Mouse (Mus musculus) hindbrain, embryonic 14.5 days (tissue): ENCODE data around the gene Atp6v1b1. TPM values are rescaled to one million over a fixed set of nuclear protein-coding genes. Genes with fewer than 3 reads are reported as not detected.

Source experiments
- ATAC-seq: fragments of 200-750 bp; cut with Nextera tagmentation; 2 replicates; pipeline ENCODE4 v1.8.0; 2017; ENCODE audit warnings: moderate number of reproducible peaks, mild to moderate bottlenecking, moderate TSS enrichment, moderate library complexity; ENCODE audit not compliant: low FRiP score
- DNase-seq: peaks from one replicate; pipeline ENCODE4 v3.0.0-alpha.2; 2015; ENCODE audit warnings: low spot score
- H3K27ac ChIP-seq: fragments of 300-500 bp; sonication (generic); 2 replicates; pipeline ENCODE4 v1.5.1; 2014; ENCODE audit warnings: mild to moderate bottlenecking, moderate library complexity
- H3K27me3 ChIP-seq: fragments of 300-500 bp; sonication (generic); 2 replicates; pipeline ENCODE4 v1.6.1; 2014; ENCODE audit warnings: mild to moderate bottlenecking, low read length, mixed read lengths; ENCODE audit not compliant: control insufficient read depth, insufficient read depth
- H3K36me3 ChIP-seq: fragments of 300-500 bp; sonication (generic); replicated peaks from 2 replicates; pipeline ENCODE4 v1.6.1; 2014; ENCODE audit not compliant: control insufficient read depth, insufficient read depth
- H3K4me1 ChIP-seq: fragments of 300-500 bp; sonication (generic); replicated peaks from 2 replicates; pipeline ENCODE4 v1.6.1; 2014; ENCODE audit warnings: antibody characterized with exemption, low read length, mixed read lengths; ENCODE audit not compliant: control insufficient read depth, insufficient read depth
- H3K4me2 ChIP-seq: fragments of 300-500 bp; sonication (generic); replicated peaks from 2 replicates; pipeline ENCODE4 v1.6.1; 2014; ENCODE audit warnings: mild to moderate bottlenecking, moderate library complexity
- H3K4me3 ChIP-seq: fragments of 300-500 bp; sonication (generic); replicated peaks from 2 replicates; pipeline ENCODE4 v1.5.1; 2014; ENCODE audit warnings: mild to moderate bottlenecking, low read length
- H3K9ac ChIP-seq: fragments of 300-500 bp; sonication (generic); 2 replicates; pipeline ENCODE4 v1.6.1; 2014
- H3K9me3 ChIP-seq: fragments of 300-500 bp; sonication (generic); 2 replicates; pipeline ENCODE4 v1.6.1; 2016; ENCODE audit warnings: low read length; ENCODE audit not compliant: control insufficient read depth
- WGBS: fragments of 180-500 bp; shearing (Covaris S2); extraction: QIAGEN DNeasy Blood & Tissue Kit; methylation state at CpG from one replicate; pipeline ENCODE4 v1.1.7; 2014; 5-methylcytosine and 5-hydroxymethylcytosine counted together
- polyA plus RNA-seq: library from polyadenylated mRNA; unstranded; fragments of >200 nt; fragmentation: Nextera tagmentation; extraction: Ambion mirVana; gene quantifications from 2 replicates; pipeline ENCODE4 v1.2.1, GENCODE M21; 2014

Atp6v1b1 gene
- polyA plus RNA-seq, 1 experiment from 2014 or later = not detected

GRCm38 (mm10) chr6:83714221-83715123 is 28.3 kb upstream of the Atp6v1b1 start:
- Histone ChIP-seq H3K4me3 (no peak overlapping the region), H3K27me3 (peaks cover 99% of the 10 kb centered on the region), H3K27ac (no peak overlapping the region), H3K4me2 (no peak overlapping the region), H3K9me3 (no peaks in the 10 kb centered on the region), H3K36me3 (no peaks in the 10 kb centered on the region), H3K9ac (no peak overlapping the region), H3K4me1 (peaks cover 8% of the 10 kb centered on the region; the same call in 1 of the 2 replicates)
- ATAC-seq (no peak), DNase-seq (no peak)
- 1% methylated on average over 34 of the region's 34 CpGs for WGBS

GRCm38 (mm10) chr6:83715461-83716196 is 27.2 kb upstream of the Atp6v1b1 start:
- Histone ChIP-seq H3K9me3 (no peaks in the 10 kb centered on the region), H3K27me3 (peaks cover 99% of the 10 kb centered on the region)
- no peak for ATAC-seq

GRCm38 (mm10) chr6:83717026-83717425 is 25.8 kb upstream of the Atp6v1b1 start:
- under 1% methylated on average over 8 of the region's 8 CpGs for WGBS
- ATAC-seq (no peak), DNase-seq (no peak)
- Histone ChIP-seq H3K4me1 (no peaks in the 10 kb centered on the region), H3K4me2 (no peak overlapping the region), H3K9me3 (no peaks in the 10 kb centered on the region), H3K27ac (no peak overlapping the region), H3K36me3 (no peaks in the 10 kb centered on the region), H3K4me3 (no peak overlapping the region), H3K9ac (no peak overlapping the region), H3K27me3 (peaks cover 99% of the 10 kb centered on the region)

More at GRCm38 (mm10) chr6:83715461-83716196, 27.2 kb upstream of the Atp6v1b1 start:
- Histone ChIP-seq H3K4me1 (peaks cover 8% of the 10 kb centered on the region; the same call in 1 of the 2 replicates), H3K4me3 (no peak overlapping the region), H3K36me3 (no peaks in the 10 kb centered on the region), H3K9ac (no peak overlapping the region), H3K4me2 (no peak overlapping the region), H3K27ac (no peak overlapping the region)
- under 1% methylated on average over 30 of the region's 30 CpGs for WGBS
- DNase-seq = no peak

- Histone ChIP-seq H3K4me2 (no peak overlapping the region), H3K27ac (no peak overlapping the region), H3K36me3 (no peaks in the 10 kb centered on the region), H3K9me3 (no peaks in the 10 kb centered on the region), H3K4me1 (no peaks in the 10 kb centered on the region), H3K9ac (no peak overlapping the region), H3K4me3 (no peak overlapping the region), H3K27me3 (peaks cover 75% of the 10 kb centered on the region)
- ATAC-seq (no peak), DNase-seq (no peak)
- WGBS = 27% methylated on average over 6 of the region's 6 CpGs
Measured at GRCm38 (mm10) chr6:83722526-83722925, 20.3 kb upstream of the Atp6v1b1 start.

GRCm38 (mm10) chr6:83727178-83727577 is 15.6 kb upstream of the Atp6v1b1 start:
- no peak overlapping the region for H3K27ac ChIP-seq
- no peak overlapping the region for H3K4me3 ChIP-seq
- H3K36me3 ChIP-seq = no peaks in the 10 kb centered on the region
- no peaks in the 10 kb centered on the region for H3K4me1 ChIP-seq
- WGBS = 47% methylated on average over 4 of the region's 4 CpGs
- H3K4me2 ChIP-seq = no peak overlapping the region
- no peak overlapping the region for H3K9ac ChIP-seq
- no peak for ATAC-seq
- no peaks in the 10 kb centered on the region for H3K9me3 ChIP-seq
- DNase-seq = no peak
- H3K27me3 ChIP-seq = peaks cover 34% of the 10 kb centered on the region

- H3K9me3 ChIP-seq = no peaks in the 10 kb centered on the region
- no peak overlapping the region for H3K9ac ChIP-seq
- WGBS = 91% methylated on average over 3 of the region's 3 CpGs
- H3K27ac ChIP-seq = no peak overlapping the region
- H3K36me3 ChIP-seq = no peaks in the 10 kb centered on the region
- DNase-seq (no peak), ATAC-seq (no peak)
- H3K4me1 ChIP-seq = no peaks in the 10 kb centered on the region
- peaks cover 23% of the 10 kb centered on the region for H3K27me3 ChIP-seq
- no peak overlapping the region for H3K4me3 ChIP-seq
- H3K4me2 ChIP-seq = no peak overlapping the region
Measured at GRCm38 (mm10) chr6:83728488-83728887, 14.3 kb upstream of the Atp6v1b1 start.

GRCm38 (mm10) chr6:83729350-83729970 is 13.3 kb upstream of the Atp6v1b1 start:
- no peak overlapping the region for H3K4me2 ChIP-seq
- H3K9me3 ChIP-seq = 0 out of 2 replicates have a peak, but pooled peaks cover 3% of the 10 kb centered on the region
- no peak overlapping the region for H3K27ac ChIP-seq
- no peak overlapping the region for H3K9ac ChIP-seq
- no peak for ATAC-seq
- H3K36me3 ChIP-seq = no peaks in the 10 kb centered on the region
- H3K27me3 ChIP-seq = peaks cover 15% of the 10 kb centered on the region
- H3K4me3 ChIP-seq = no peak overlapping the region
- 68% methylated on average over 14 of the region's 14 CpGs for WGBS
- DNase-seq = no peak
- H3K4me1 ChIP-seq = no peaks in the 10 kb centered on the region

- H3K27ac ChIP-seq = no peak overlapping the region
- H3K36me3 ChIP-seq = no peaks in the 10 kb centered on the region
- H3K9ac ChIP-seq = no peak overlapping the region
- H3K27me3 ChIP-seq = peaks cover 9% of the 10 kb centered on the region; the same call in 1 of the 2 replicates
- H3K4me3 ChIP-seq = no peak overlapping the region
- 0 out of 2 replicates have a peak, but pooled peaks cover 4% of the 10 kb centered on the region for H3K9me3 ChIP-seq
- no peaks in the 10 kb centered on the region for H3K4me1 ChIP-seq
- DNase-seq (no peak), ATAC-seq (no peak)
- H3K4me2 ChIP-seq = no peak overlapping the region
- WGBS = 30% methylated on average over 5 of the region's 5 CpGs
Measured at GRCm38 (mm10) chr6:83731128-83731527, 11.7 kb upstream of the Atp6v1b1 start.

GRCm38 (mm10) chr6:83737311-83737710 is 5.5 kb upstream of the Atp6v1b1 start:
- 40% methylated on average over 13 of the region's 13 CpGs for WGBS
- no peak for DNase-seq

More at GRCm38 (mm10) chr6:83737311-83737710, 5.5 kb upstream of the Atp6v1b1 start:
- Histone ChIP-seq H3K36me3 (no peaks in the 10 kb centered on the region), H3K4me1 (no peaks in the 10 kb centered on the region), H3K9ac (no peak overlapping the region), H3K27me3 (no peaks in the 10 kb centered on the region; the same call in 1 of the 2 replicates), H3K27ac (no peak overlapping the region), H3K4me3 (no peak overlapping the region), H3K9me3 (0 out of 2 replicates have a peak, but pooled peaks cover 4% of the 10 kb centered on the region), H3K4me2 (no peak overlapping the region)
- ATAC-seq = no peak
